9 mouse cellular contexts compared by ENCODE assay signal in genomic region chr3:96236834-96237334, GRCm38 (mm10). TPM values are rescaled to one million over a fixed set of nuclear protein-coding genes. Genes with fewer than 3 reads are reported as not detected.
A peak's percentile ranks its signal among the peaks of the same experiment; 100 is the strongest.
DNase-seq lines count a peak whose midpoint lies in the region; ATAC-seq lines count a peak whose summit lies in the region.
"Had no signal": no experiment of that assay in that cellular context is flagged by ENCODE, and none has a peak within 500 bp of the region (broad histone marks: within the 10 kb centered on the region; RNA-seq: fewer than 3 reads in every experiment).

No protein-coding gene starts in this region.

- peak overlapping the region; percentile 71 for H3K9ac ChIP-seq in heart, embryonic 16.5 days (ENCODE audit: low read length)
- no peak overlapping the region for H3K9ac ChIP-seq in hindbrain, embryonic 14.5 days
- no peak overlapping the region for H3K9ac ChIP-seq in midbrain, embryonic 14.5 days (replicated peaks; ENCODE audit: low read length)

- DNase-seq in heart, postnatal 25 days (ENCODE audit: low spot score): no peak
- DNase-seq in ZHBTc4 (ENCODE audit: low read depth, low spot score): peak; percentile 39
- DNase-seq in hindbrain, embryonic 14.5 days (ENCODE audit: low spot score): no peak
- no peak for DNase-seq in midbrain, embryonic 14.5 days
- DNase-seq in cerebellum, postnatal 14 days: no peak
- no peak for DNase-seq in kidney, adult 9 months
- DNase-seq in gastrocnemius, postnatal 4 days (ENCODE audit: low spot score in 2 of 2): no peak
- DNase-seq: cerebellum, adult 11-12 months had no signal

- no peaks in the 10 kb centered on the region for H3K36me3 ChIP-seq in heart, embryonic 16.5 days (ENCODE audit: control insufficient read depth, insufficient read depth)
- no peaks in the 10 kb centered on the region for H3K36me3 ChIP-seq in hindbrain, embryonic 14.5 days (replicated peaks; ENCODE audit: control insufficient read depth, insufficient read depth)
- H3K36me3 ChIP-seq in midbrain, embryonic 14.5 days (ENCODE audit: control insufficient read depth, insufficient read depth, low read length): no peaks in the 10 kb centered on the region

- H3K27me3 ChIP-seq in heart, embryonic 16.5 days (ENCODE audit: control insufficient read depth, insufficient read depth, low read length): no peaks in the 10 kb centered on the region
- H3K27me3 ChIP-seq in hindbrain, embryonic 14.5 days (ENCODE audit: control insufficient read depth, insufficient read depth, low read length): no peaks in the 10 kb centered on the region
- no peaks in the 10 kb centered on the region for H3K27me3 ChIP-seq in midbrain, embryonic 14.5 days (ENCODE audit: control insufficient read depth, insufficient read depth, low read length)

- ATAC-seq in heart, embryonic 16.5 days (replicated peaks; ENCODE audit: extremely low read depth, insufficient read depth, low FRiP score): no peak
- ATAC-seq in hindbrain, embryonic 14.5 days (ENCODE audit: low FRiP score): no peak
- ATAC-seq in midbrain, embryonic 14.5 days (ENCODE audit: low FRiP score, low TSS enrichment): no peak

- peak overlapping the region; percentile 56 for H3K4me3 ChIP-seq in heart, embryonic 16.5 days (ENCODE audit: low read length)
- H3K4me3 ChIP-seq in hindbrain, embryonic 14.5 days (replicated peaks; ENCODE audit: low read length): no peak overlapping the region
- no peak overlapping the region for H3K4me3 ChIP-seq in midbrain, embryonic 14.5 days (replicated peaks; ENCODE audit: low read depth, low read length)

- 78% methylated on average over 4 of the region's 4 CpGs for WGBS in heart, embryonic 16.5 days
- WGBS in hindbrain, embryonic 14.5 days: 85% methylated on average over 4 of the region's 4 CpGs
- WGBS in midbrain, embryonic 14.5 days: 85% methylated on average over 4 of the region's 4 CpGs

- no peak overlapping the region for H3K27ac ChIP-seq in heart, embryonic 16.5 days (ENCODE audit: low read length)
- H3K27ac ChIP-seq in hindbrain, embryonic 14.5 days: no peak overlapping the region
- H3K27ac ChIP-seq in midbrain, embryonic 14.5 days (replicated peaks; ENCODE audit: low read depth, low read length): no peak overlapping the region

- intact Hi-C loops in heart, postnatal 25 days (cut with DNase I): no loop called here

- no peaks in the 10 kb centered on the region for H3K9me3 ChIP-seq in heart, embryonic 16.5 days (replicated peaks; ENCODE audit: control insufficient read depth, low read length)
- no peaks in the 10 kb centered on the region for H3K9me3 ChIP-seq in hindbrain, embryonic 14.5 days (ENCODE audit: control insufficient read depth, low read length)
- no peaks in the 10 kb centered on the region for H3K9me3 ChIP-seq in midbrain, embryonic 14.5 days (ENCODE audit: control insufficient read depth, low read length)

- H3K4me2 ChIP-seq in heart, embryonic 16.5 days (ENCODE audit: low read depth, low read length): peak overlapping the region; percentile 64
- H3K4me2 ChIP-seq in hindbrain, embryonic 14.5 days (replicated peaks): peak overlapping the region; percentile 48
- peak overlapping the region; percentile 53 for H3K4me2 ChIP-seq in midbrain, embryonic 14.5 days (ENCODE audit: low read length)

- H3K4me1 ChIP-seq in heart, embryonic 16.5 days (ENCODE audit: control insufficient read depth, insufficient read depth, low read length): peaks cover 10% of the 10 kb centered on the region
- peaks cover 12% of the 10 kb centered on the region for H3K4me1 ChIP-seq in hindbrain, embryonic 14.5 days (replicated peaks; ENCODE audit: control insufficient read depth, insufficient read depth, low read length)
- peaks cover 13% of the 10 kb centered on the region; the same call in 1 of the 2 replicates for H3K4me1 ChIP-seq in midbrain, embryonic 14.5 days (ENCODE audit: control insufficient read depth, insufficient read depth, low read length)

RNA-seq across cellular contexts. Expression of gene Hist2h3c2, which starts 2.0 kb away (rescaled TPM):
- 2.7 and 3.8 TPM in 2 replicates for polyA plus RNA-seq in heart, embryonic 16.5 days (2015; fragmentation: Nextera tagmentation; extraction: Ambion mirVana)
- total RNA-seq in heart, postnatal 25 days (2021): 10 to 100 TPM in 1 of 2 experiments, 1 to 10 TPM in 1; 9.3 to 10.4 TPM
- 1.2 and 1.7 TPM in 2 replicates for polyA plus RNA-seq in hindbrain, embryonic 14.5 days (2014; fragmentation: Nextera tagmentation; extraction: Ambion mirVana)
- 2.2 and 3.4 TPM in 2 replicates for polyA plus RNA-seq in midbrain, embryonic 14.5 days (2014; fragmentation: Nextera tagmentation; extraction: Ambion mirVana)
- 100 to 1,000 TPM; 150 TPM for total RNA-seq in gastrocnemius, postnatal 4 days (2021)

RNA-seq across cellular contexts. Expression of gene Hist2h2aa2, which starts 3.2 kb away (rescaled TPM):
- polyA plus RNA-seq in heart, embryonic 16.5 days (2015; fragmentation: Nextera tagmentation; extraction: Ambion mirVana): 37.9 and 41.1 TPM in 2 replicates
- 100 to 1,000 TPM; 232 to 233 TPM for total RNA-seq in heart, postnatal 25 days (2021)
- polyA plus RNA-seq in hindbrain, embryonic 14.5 days (2014; fragmentation: Nextera tagmentation; extraction: Ambion mirVana): 32.2 and 46.8 TPM in 2 replicates
- polyA plus RNA-seq in midbrain, embryonic 14.5 days (2014; fragmentation: Nextera tagmentation; extraction: Ambion mirVana): 55.4 and 76.9 TPM in 2 replicates
- 1,000 to 10,000 TPM; 1,169 to 1,327 TPM for total RNA-seq in gastrocnemius, postnatal 4 days (2021)

RNA-seq across cellular contexts. Expression of gene Hist2h2aa1, which starts 8.4 kb away (rescaled TPM):
- 11.8 and 12.6 TPM in 2 replicates for polyA plus RNA-seq in heart, embryonic 16.5 days (2015; fragmentation: Nextera tagmentation; extraction: Ambion mirVana)
- total RNA-seq in heart, postnatal 25 days (2021): 10 to 100 TPM in 1 of 2 experiments, 1 to 10 TPM in 1; 7.7 to 40.9 TPM
- polyA plus RNA-seq in hindbrain, embryonic 14.5 days (2014; fragmentation: Nextera tagmentation; extraction: Ambion mirVana): 12.0 and 16.6 TPM in 2 replicates
- polyA plus RNA-seq in midbrain, embryonic 14.5 days (2014; fragmentation: Nextera tagmentation; extraction: Ambion mirVana): 24.7 and 32.0 TPM in 2 replicates
- 10 to 100 TPM; 12.3 to 14.6 TPM for total RNA-seq in gastrocnemius, postnatal 4 days (2021)

RNA-seq across cellular contexts. Expression of gene Hist2h3c1, which starts 9.6 kb away (rescaled TPM):
- 0.76 and 1.2 TPM in 2 replicates for polyA plus RNA-seq in heart, embryonic 16.5 days (2015; fragmentation: Nextera tagmentation; extraction: Ambion mirVana)
- total RNA-seq in heart, postnatal 25 days (2021): not detected
- 0.18 and 1.6 TPM in 2 replicates for polyA plus RNA-seq in hindbrain, embryonic 14.5 days (2014; fragmentation: Nextera tagmentation; extraction: Ambion mirVana)
- polyA plus RNA-seq in midbrain, embryonic 14.5 days (2014; fragmentation: Nextera tagmentation; extraction: Ambion mirVana): 1.0 TPM in 1 of 2 replicates, not detected in the other
- under 1 TPM in 1 of 2 experiments, not detected in 1; 0.44 TPM for total RNA-seq in gastrocnemius, postnatal 4 days (2021)

RNA-seq across cellular contexts. Expression of gene Hist2h2be, which starts 16.0 kb away (rescaled TPM):
- 7.8 and 9.4 TPM in 2 replicates for polyA plus RNA-seq in heart, embryonic 16.5 days (2015; fragmentation: Nextera tagmentation; extraction: Ambion mirVana)
- total RNA-seq in heart, postnatal 25 days (2021): 10 to 100 TPM; 10.1 to 11.6 TPM
- 4.7 and 5.0 TPM in 2 replicates for polyA plus RNA-seq in hindbrain, embryonic 14.5 days (2014; fragmentation: Nextera tagmentation; extraction: Ambion mirVana)
- 4.8 and 5.9 TPM in 2 replicates for polyA plus RNA-seq in midbrain, embryonic 14.5 days (2014; fragmentation: Nextera tagmentation; extraction: Ambion mirVana)
- total RNA-seq in gastrocnemius, postnatal 4 days (2021): 1 to 10 TPM; 3.2 to 3.8 TPM
